Mouse (Mus musculus): ENCODE results near the gene Tnfrsf18. TPM values are rescaled to one million over a fixed set of nuclear protein-coding genes. Genes with fewer than 3 reads are reported as not detected.

The Tnfrsf18 gene
- total RNA-seq, 2 experiments from 2014 or later: 1.9 to 4.5 TPM

DNA sequence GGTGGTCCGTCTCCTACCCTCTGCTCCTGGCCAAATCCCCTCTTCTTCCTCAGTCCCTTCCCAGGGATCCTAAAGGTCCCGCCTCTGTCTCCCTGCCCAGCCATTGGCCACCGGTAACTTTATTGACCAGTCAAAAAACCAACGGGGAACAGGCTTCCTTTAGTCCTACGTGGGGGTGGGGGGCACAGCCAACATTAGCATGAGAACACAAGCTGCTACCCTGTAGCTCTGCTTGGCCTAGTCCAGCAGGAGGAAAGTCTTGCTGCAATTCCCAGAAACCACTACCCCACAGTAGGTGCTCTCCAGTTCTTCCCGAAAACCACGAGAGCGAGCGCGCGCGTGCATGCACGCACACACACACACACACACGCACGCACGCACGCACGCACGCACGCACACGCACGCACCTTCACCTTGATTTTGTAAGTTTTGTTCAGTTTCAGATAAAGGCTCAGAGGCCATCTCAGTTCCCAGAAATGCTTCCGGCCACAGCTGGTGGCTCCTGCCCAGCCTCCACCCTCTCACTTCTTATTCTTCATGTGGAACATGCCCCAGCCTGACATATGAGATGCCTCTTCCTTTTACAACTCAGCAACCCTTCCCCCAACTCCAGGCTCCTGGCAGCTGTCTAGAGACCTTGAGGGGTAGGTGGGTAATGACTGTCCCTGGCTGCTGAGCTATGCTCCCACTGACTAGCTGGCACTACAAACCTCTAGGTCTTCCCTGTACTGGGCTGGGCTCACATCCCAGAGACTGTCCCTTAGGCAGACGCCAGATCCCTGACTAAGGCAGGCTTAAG, 5.8 kb downstream of the Tnfrsf18 start:
- ATAC-seq (replicated peaks; ENCODE audit: poor library complexity): peak; percentile 72

DNA sequence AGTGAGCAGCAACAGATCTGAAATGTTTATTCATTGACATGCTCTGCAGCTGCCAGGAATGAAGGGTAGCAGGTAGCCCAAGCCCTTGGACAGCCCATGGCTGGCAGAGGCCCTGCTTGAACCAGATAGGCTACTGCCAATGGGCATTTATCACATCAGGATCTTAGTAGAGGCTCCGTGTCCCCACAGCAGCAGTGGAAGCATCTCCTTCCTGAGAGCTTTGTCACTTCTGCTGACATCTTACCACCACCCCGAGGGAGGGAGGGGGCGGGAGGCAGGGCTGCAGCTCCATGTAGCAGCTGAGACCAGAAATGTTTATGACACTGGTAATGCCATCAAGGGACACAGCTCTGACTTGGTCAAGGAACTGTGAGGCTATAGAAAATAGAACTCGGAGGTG, 6.9 kb downstream of the Tnfrsf18 start:
- ATAC-seq (replicated peaks; ENCODE audit: poor library complexity): no peak

DNA sequence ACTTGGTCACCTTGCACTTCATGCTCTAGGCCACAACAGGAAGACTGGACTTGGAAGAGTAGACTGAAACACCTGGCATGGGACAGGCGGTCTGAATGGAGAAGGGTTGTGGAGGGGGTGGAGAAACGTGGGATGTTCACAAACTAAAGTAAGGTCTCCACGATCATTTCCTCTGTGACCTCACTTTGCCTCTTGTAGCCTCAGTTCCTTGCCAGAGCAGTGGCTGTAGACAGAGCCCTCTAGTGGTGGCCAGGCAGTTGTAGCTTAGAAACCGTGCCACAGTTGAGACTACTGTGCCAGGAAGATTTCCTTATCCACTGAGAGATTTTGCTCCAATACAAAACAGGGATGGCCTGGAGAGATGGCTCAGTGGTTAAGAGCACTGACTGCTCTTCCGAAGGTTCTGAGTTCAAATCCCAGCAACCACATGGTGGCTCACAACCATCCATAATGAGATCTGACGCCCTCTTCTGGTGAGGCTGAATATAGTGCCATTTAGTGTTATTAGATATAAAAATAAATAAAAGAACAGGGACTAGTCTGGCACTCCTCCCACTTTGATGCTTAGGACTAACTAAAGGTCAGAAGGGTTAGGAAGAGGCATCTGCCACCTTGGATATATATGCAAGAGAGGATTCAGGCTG, 7.6 kb downstream of the Tnfrsf18 start:
- peak; percentile 69 for ATAC-seq (replicated peaks; ENCODE audit: poor library complexity)

DNA sequence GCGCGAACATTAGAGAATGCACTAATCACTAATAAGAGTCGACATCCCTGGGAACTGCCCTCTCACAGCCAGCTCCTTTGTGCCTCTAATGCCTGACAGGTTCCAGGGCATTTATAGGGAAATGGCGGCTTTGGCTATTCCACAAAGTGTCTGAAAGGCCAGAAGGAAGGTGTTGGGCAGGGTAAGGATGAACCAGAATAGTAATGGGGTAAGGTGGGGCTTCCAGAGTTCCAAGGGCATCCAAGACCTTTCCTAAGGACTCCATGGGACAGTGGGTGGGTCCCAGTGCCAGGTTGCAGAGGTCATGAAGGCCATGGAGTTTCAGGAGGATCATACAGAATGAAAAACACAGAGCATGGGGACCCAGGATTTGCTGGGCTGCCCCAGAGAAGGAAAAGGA, 8.3 kb downstream of the Tnfrsf18 start:
- no peak for ATAC-seq (replicated peaks; ENCODE audit: poor library complexity)

DNA sequence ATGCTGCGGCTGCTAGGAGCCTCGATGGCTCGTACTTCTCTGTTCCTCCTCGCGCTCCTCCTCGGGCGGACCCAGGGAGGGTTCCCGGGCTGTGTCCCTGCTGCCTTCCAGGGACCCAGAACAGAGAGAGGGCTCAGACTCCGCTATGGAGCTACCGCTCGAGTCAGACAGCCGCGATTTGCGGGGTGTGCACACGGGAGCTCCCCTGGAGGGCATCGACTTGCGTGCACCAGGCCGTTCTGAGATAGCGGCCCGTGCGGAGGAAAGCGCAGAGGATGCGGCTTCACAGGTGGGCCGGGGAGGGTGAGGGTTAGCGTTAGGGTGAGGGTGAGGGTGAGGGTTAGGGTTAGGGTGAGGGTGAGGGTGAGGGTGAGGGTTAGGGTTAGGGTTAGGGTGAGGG, 8.9 kb downstream of the Tnfrsf18 start:
- peak; percentile 20; the same call in 1 of the 2 replicates for ATAC-seq (replicated peaks; ENCODE audit: poor library complexity)

DNA sequence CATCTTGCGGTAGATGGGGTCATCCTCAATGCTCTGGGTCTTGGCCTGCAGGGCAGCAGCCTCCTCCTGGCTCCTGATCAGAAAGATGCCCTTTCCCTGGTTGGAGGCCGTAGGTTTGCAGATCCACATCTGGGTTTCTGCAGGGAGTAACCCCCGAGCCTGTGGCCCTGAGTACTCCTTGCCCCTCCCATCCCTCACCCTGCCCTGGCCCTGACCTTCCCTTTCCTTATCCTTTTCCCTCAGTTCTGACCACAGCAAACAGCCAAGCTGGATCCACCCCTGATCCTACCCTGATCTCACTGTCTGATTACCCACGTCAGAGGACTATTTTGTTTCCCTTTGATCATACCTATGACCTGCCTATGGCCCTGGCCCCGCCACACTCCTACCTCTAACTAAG, 18.8 kb downstream of the Tnfrsf18 start:
- no peak for ATAC-seq (replicated peaks; ENCODE audit: poor library complexity)

DNA sequence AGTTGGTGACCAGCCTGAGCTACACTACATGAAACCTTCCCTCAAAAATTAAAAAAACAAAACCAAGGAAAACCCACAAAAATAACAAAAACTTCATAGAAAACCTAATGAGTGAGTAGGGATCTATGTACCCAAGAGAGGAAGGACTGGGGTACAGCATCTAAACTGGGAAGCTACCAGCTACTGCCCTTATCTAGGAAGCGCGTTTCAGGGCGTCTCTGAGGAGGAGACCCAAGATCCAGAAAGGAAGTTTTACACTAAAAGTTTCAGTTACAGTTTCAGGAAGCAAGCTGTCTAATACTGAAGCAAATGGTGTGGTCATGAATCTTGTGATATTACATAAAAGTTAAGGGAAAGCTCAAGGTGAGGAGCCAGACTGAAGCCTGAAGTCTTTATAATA, 23.8 kb downstream of the Tnfrsf18 start:
- ATAC-seq (replicated peaks; ENCODE audit: poor library complexity): 0 out of 2 replicates have a peak, but pooled peaks have one; percentile 27

DNA sequence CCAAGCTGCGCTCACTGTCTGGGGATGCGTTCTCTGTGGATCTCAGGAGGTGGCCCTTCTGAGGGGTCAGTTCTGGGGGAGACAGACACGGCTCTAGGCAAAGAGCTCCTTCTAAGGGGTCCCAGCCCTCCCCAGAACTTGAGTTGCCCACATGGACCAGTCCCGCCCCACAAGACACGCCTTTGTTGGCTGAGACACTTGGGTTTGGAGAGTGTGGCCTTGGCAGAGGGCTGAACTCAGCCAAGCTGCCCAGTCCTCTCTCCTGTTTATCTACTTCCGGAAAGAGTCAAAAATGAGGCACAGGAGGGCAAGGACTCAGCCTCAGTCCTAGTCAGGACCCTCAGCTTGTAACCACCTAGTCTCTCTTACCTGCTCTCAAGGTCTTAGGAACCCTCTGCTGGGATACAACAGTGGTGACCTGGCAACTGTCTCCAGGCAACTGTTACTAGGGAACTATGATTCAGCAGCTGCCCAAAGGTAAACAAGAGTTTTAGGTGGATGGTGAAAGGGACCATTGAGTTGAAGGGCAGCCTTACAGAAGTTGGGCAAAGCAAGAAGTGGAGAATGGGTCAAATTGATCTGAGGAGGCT, 24.5 kb downstream of the Tnfrsf18 start:
- ATAC-seq (replicated peaks; ENCODE audit: poor library complexity): no peak; the same call in 1 of the 2 replicates

DNA sequence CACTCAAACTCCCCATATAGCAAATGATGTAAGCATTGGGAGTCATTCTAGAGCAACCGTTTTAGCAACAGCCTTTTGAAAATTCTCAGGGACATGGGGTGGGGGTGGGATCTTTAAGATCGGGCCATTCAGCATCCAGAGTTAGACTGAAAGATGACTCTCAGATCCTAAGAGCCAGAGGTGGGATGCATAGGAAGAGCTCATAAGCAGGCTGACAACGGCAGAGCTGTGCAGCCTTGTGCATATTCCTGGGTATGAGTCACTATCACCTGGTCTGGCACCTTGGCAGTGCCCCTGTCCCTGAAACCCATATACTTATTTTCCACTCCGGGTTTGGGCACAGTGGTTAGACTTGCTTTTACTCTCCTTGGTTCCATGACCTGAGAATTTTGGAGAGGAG, 27.1 kb downstream of the Tnfrsf18 start:
- ATAC-seq (replicated peaks; ENCODE audit: poor library complexity): no peak

DNA sequence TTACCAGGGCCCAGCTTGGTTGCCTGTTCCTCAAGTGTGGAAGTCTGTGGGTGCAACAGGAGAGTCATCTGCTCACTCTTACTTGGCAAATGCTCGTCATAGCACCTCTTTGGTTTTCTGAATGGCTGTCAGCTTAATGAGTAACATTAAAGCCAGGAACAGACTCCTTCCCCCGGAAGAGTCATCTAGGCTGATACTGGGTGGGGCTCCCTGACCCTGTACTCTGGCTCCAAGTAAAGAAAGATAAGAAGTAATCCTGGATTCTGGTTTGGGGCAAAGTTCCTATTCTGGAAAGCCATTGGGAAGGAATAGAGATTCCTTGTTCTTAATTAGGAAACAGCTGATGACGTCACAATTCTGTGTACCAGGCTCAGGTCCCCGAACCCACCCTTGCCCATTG, 28.2 kb downstream of the Tnfrsf18 start:
- ATAC-seq (replicated peaks; ENCODE audit: poor library complexity): no peak

DNA sequence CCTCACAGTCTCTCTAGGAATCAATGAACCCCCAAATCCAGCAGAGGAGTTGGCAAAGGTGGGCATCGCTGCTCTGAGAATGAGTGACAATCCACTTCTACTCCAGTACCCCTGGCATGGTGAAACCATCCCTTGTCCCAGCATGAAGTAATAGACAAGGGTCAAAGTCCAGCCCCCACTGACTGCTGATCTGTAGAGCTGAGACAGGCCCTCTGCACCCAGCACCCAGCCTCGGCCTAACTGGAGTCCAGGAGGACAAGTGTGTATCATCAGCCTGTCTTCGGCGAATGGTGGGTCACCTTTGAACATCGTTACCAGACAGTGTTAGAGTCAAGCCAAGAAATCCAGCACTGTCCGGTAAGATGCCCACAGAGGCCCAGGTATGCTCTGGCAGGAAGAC, 28.6 kb downstream of the Tnfrsf18 start:
- ATAC-seq (replicated peaks; ENCODE audit: poor library complexity): no peak

DNA sequence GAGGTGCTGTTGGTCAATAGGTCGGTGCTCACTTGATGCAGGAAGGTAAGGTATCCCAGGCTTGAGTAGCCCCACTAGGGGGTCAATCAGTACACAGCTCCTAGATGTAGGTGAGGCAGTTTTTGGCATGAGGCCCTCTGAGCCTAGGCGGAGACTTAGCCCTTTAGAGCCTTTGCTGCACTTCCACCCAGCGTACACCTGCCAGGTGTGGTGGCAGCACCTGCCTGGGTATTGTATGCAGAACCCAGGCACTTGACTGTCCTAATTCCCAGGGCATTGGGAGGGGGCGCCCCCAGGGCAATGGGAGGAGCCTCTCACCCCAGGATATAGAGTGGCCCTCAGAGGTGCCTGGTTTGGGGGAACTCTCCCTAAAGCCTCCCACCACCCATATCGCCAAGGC, 29.2 kb downstream of the Tnfrsf18 start:
- no peak for ATAC-seq (replicated peaks; ENCODE audit: poor library complexity)

DNA sequence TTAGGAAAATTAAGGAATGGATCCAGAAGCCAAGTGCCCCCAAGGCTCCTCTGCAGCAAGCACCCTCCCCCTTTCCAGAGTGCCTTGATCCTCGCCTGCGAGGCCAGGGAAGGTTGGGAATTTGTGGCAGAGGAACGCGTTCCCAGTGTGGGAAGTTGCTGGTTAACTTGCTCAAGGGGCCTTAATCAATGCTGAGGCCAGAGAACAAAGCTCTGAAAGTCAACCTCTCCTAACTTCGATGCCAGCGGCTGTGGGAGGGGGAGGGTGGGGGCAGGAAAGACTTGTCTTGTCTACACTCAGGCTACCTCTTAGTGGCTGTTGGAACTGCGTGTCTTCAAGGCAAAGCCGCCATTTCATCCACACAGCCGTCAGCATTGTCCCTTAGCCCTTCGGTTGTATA, 31.7 kb downstream of the Tnfrsf18 start:
- no peak for ATAC-seq (replicated peaks; ENCODE audit: poor library complexity)

DNA sequence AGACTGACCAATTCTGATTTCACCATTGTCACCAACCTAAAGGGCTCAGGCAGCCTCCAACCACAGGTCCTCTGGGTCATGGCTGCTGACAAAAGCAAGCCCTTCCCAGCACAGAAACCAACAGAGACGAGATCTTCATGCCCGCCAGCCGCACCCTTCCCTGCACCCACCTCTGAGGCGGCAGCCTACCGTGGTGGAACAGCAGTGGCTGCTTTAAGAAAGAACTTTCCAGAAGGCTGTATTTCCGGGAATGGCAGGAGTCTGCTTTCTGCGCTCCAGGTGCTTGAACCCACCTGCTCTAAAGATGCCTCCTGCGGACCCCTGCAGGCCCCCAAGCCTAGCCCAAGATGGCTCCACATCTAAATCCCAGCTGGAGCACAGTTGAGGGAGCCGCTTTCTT, 32.9 kb downstream of the Tnfrsf18 start:
- ATAC-seq (replicated peaks; ENCODE audit: poor library complexity): no peak

DNA sequence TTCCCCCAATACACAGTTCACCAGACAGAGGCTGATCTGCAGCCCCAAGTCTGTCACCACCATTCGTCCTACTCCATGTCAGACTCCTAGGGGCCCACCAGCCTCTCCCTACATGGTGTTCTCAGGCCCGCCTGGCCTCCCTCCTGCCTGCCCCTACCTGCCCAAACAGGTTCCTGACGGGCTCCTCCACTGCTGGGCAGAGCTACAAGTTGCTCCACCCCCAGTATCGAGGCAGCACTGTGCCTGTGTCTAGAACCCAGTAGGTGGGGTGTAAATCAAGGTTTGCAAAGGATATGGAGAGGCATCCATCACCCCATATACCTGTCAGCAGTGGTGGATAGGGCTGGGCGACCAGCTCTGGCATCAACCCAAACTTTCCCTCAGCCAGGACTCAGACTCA, 33.3 kb downstream of the Tnfrsf18 start, which contains the start of gene Ttll10:
Ttll10 (minus strand) TSS at position 154 of the 400 bp plus-strand sequence.
- ATAC-seq (replicated peaks; ENCODE audit: poor library complexity): no peak

DNA sequence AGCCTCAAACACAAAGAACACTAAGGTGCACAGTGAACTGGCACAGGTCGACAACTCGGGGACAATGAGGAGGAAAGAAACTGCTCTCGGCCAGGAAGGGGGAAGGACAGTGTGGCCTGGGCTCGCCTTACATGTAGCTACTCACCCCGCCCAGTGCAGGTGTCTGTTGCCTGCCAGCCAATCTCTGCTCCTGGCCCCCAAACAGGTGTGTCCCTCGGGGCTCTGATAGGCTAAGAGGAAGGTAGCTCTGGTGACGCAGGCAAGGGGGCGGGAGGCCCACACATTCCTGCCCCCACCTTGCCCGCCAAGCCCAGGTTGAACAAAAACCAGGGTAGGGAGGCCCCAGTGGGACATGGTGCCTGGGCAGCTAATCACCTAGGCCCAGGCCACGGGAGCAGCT, 33.7 kb downstream of the Tnfrsf18 start:
- ATAC-seq (replicated peaks; ENCODE audit: poor library complexity): no peak

DNA sequence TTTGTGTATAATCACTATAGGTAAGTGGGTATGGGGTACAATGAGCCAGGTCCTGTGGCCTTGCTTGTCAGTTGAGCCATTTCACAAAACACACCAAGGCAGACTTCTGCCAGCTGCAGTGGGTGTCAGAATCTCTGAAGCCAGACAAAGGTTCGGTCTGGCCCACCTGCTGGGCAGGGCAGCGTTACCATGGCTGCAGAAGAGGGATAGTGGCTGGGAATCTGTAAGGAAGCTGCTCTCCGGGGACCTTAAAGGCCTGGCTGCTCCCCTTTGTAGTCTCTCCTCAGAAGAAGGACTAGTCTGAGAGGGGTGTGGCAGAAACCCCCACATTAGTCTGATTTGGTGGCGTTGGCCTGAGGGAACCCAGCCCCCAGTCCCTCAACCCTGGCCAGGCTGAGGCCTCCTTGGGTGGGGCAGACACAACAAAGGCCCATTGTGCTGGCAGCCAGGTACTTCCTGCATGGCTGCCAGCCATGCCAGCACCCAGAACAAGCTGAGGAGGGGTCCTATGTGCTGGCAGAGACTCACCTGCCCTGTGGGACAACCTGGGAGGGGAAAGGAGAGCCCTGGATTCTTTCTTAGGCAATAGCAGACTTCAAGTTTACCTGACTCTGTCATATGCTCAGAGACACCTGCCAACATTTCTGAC, 38.0 kb downstream of the Tnfrsf18 start:
- no peak for ATAC-seq (replicated peaks; ENCODE audit: poor library complexity)

DNA sequence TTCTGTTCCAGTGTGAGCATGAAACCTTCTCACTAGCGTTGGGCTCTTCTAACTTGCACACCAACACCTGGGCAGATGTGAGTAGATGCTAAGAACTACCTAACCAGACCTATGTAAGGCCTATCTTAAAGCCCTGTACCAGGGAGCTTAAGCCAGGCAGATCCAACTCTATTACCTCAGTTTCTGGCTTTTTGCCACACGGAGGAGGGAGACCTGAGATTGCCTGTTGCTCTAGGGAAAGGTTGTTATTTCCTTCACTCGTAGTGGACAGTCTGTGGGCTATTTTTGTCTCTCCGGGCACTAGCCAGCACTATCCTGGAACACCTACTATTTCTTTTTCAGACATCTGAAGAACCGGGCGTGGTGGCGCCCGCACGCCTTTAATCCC, 38.5 kb downstream of the Tnfrsf18 start:
- ATAC-seq (replicated peaks; ENCODE audit: poor library complexity): no peak

DNA sequence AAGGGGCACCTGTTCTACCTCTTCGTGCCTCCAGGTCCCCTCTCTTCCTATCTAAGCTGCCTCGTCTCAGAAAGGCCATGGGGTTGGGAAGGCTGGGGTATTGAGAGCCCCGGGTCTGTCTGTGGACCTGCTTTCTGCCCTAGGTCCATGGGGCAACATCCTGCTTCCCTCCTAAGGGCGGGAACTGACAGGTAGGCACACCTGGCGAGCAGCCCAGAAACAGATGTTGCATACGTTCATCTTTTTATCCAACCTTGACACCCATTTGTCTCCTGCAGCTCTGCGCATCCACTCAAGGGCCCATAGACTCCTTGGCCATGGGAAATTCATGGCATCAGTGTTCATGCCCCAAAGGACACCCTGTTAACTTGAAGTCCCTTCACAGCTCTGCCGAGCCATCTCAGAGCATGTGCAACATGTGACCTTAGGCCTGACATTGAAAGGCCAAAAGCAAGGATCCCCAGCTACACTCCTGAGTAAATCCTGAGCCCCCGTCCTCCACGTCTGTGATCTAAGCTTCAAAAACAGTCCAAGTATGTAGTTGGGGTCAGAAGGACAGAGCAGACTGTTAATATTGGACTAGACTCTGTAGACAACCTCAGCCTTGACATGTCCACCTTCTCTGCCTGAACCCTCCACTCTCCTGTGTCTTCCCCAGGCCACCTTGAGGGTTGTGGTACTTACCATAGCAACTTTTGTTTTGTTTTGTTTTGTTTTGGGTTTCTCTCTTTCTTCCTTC, 39.4 kb downstream of the Tnfrsf18 start:
- ATAC-seq (replicated peaks; ENCODE audit: poor library complexity): no peak

DNA sequence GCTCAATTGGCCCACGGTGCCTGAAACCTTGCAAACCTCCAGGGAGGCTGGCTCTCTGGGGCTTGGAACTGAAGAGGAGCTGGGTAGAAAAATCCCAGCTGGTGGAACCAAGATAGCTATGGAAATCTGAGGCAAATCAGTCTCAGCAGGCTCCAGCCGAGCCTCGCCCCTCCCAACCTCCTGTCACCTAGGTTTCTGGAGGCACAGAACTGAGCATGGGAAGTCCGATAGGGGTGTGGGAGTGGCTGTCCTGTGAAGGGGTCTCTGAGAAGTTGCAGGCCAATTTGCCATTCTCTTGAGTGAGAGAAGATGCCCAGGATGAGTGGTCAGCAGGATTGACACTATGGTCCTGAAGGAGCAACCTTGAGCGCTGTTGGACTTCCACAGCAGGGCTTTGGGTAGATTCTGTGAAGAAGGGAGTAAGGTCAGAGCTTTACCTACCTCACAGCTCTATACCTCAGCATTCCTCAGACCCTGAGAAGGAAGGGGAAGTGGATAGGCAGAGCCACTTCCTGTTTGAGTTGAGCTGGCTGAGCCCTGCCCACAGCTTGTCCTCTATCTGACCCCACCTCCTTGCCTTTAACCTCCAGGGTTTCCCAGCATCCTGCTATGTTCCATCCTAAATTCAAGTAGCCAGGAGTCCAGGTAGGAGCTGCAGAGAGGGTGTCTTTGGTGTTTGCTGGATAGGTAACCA, 41.4 kb downstream of the Tnfrsf18 start:
- ATAC-seq (replicated peaks; ENCODE audit: poor library complexity): peak; percentile 95

Measured in megakaryocyte progenitor cell, adult 5-6 weeks (primary cell).